Comparison of ENCODE assay signal across 9 mouse cellular contexts in the genomic region with DNA sequence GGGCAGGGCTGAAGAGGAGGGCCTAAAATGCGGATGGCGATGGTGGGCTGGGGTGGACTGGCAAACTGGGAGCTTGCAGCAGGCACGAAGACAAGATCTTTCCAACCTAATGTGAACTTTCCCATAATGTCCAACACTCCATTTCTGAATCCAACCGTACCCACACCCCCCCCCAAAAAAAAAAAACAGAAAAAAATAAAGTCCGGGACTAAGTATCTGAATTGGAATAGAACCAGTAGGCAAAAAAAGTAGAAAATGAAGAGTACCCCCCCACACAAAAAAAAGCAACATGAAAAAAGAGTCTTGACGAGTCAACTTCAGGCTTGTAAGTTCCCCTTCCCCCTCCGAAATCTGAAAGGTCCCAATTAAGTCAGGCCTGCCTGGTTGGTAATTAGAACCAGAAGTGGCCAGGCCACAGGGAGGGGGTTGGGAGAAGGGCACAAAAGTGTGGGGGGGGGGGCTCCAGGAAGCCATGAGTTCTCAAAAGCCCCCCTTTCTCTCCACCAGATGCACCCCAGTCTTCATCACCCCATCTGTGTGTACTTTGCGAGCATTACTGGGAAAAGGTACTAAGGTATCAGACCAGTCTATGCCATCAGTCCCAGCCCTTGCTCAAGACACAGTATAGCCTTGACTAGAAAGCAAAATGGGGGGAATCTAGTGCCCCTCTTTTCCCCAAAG. TPM values are rescaled to one million over a fixed set of nuclear protein-coding genes. Genes with fewer than 3 reads are reported as not detected.
DNase-seq lines count a peak whose midpoint lies in the region; ATAC-seq and TF ChIP-seq lines count a peak whose summit lies in the region.
"Had no signal": no experiment of that assay in that cellular context is flagged by ENCODE, and none has a peak within 500 bp of the region (broad histone marks: within the 10 kb centered on the region; RNA-seq: fewer than 3 reads in every experiment).

No protein-coding gene starts in this region.

- peak overlapping the region; percentile 67 for H3K9ac ChIP-seq in hindbrain, embryonic 15.5 days
- peak overlapping the region; percentile 61; the same call in 1 of the 2 replicates for H3K9ac ChIP-seq in neural tube, embryonic 12.5 days

- H3K27me3 ChIP-seq in hindbrain, embryonic 15.5 days, result peaks cover 52% of the 10 kb centered on the region
- peaks cover 43% of the 10 kb centered on the region for H3K27me3 ChIP-seq in neural tube, embryonic 12.5 days (replicated peaks)

- TF ChIP-seq CTCF in left cerebral cortex, adult 2 months (IDR thresholded peaks at IDR 0.05), result no peak
- TF ChIP-seq CTCF in cortical plate, adult 2 months (IDR thresholded peaks at IDR 0.05; ENCODE audit: extremely low read depth, insufficient read depth, low read length), result no peak

- no peaks in the 10 kb centered on the region for H3K4me1 ChIP-seq in cortical plate, adult 2 months (ENCODE audit: control insufficient read depth, insufficient read depth, low read length)
- peaks cover 49% of the 10 kb centered on the region for H3K4me1 ChIP-seq in hindbrain, embryonic 15.5 days (replicated peaks)
- H3K4me1 ChIP-seq in neural tube, embryonic 12.5 days, result peaks cover 56% of the 10 kb centered on the region

- H3K4me2 ChIP-seq in hindbrain, embryonic 15.5 days, result peak overlapping the region; percentile 97
- H3K4me2 ChIP-seq in neural tube, embryonic 12.5 days (replicated peaks), result peak overlapping the region; percentile 97

- TF ChIP-seq POLR2A in cortical plate, adult 2 months (IDR thresholded peaks at IDR 0.05; ENCODE audit: extremely low read depth, insufficient read depth, low read length), result no peak

- no peaks in the 10 kb centered on the region for H3K36me3 ChIP-seq in hindbrain, embryonic 15.5 days
- no peaks in the 10 kb centered on the region for H3K36me3 ChIP-seq in neural tube, embryonic 12.5 days

- intact Hi-C loops in left cerebral cortex, adult 2 months (cut with DNase I), result no loop called here
- intact Hi-C loops in left cerebral cortex, postnatal 25 days (cut with DNase I), result no loop called here

- H3K4me3 ChIP-seq in left cerebral cortex, adult 2 months, result peak overlapping the region; percentile 65
- H3K4me3 ChIP-seq in cortical plate, adult 2 months (ENCODE audit: insufficient read depth, low read length), result peak overlapping the region; percentile 49; the same call in 1 of the 2 replicates
- peak overlapping the region; percentile 62 for H3K4me3 ChIP-seq in hindbrain, embryonic 15.5 days
- peak overlapping the region; percentile 56 for H3K4me3 ChIP-seq in neural tube, embryonic 12.5 days

- ATAC-seq in hindbrain, embryonic 15.5 days (ENCODE audit: low FRiP score, low read depth), result no peak
- no peak for ATAC-seq in neural tube, embryonic 12.5 days (ENCODE audit: low FRiP score, low read depth)

- 11% methylated on average over 8 of the region's 8 CpGs for WGBS in hindbrain, embryonic 15.5 days
- WGBS in neural tube, embryonic 12.5 days, result 7% methylated on average over 8 of the region's 8 CpGs

- H3K9me3 ChIP-seq in hindbrain, embryonic 15.5 days, result no peaks in the 10 kb centered on the region
- no peaks in the 10 kb centered on the region for H3K9me3 ChIP-seq in neural tube, embryonic 12.5 days

- peak overlapping the region; percentile 69 for H3K27ac ChIP-seq in left cerebral cortex, adult 2 months
- H3K27ac ChIP-seq in cortical plate, adult 2 months (ENCODE audit: insufficient read depth, low read length), result peak overlapping the region; percentile 29; the same call in 1 of the 2 replicates
- H3K27ac ChIP-seq in hindbrain, embryonic 15.5 days (replicated peaks), result peak overlapping the region; percentile 89
- H3K27ac ChIP-seq in neural tube, embryonic 12.5 days, result peak overlapping the region; percentile 42; the same call in 1 of the 2 replicates

- no peak for DNase-seq in left cerebral cortex, adult 2 months (ENCODE audit: extremely low spot score in 1 of 2, low spot score in 2 of 2)
- no peak for DNase-seq in left cerebral cortex, postnatal 25 days (ENCODE audit: low spot score in 2 of 2)
- no peak for DNase-seq in spleen, postnatal 36 days (ENCODE audit: low spot score in 2 of 2)
- no peak for DNase-seq in layer of hippocampus, postnatal 36 days
- DNase-seq in cerebellum, postnatal 25 days, result no peak

RNA-seq across cellular contexts. Expression of a gene that starts 9.0 kb away (rescaled TPM):
- 10 to 100 TPM; 13.8 to 17.1 TPM for total RNA-seq in left cerebral cortex, adult 2 months (2021)
- total RNA-seq in left cerebral cortex, postnatal 25 days (2021), result 10 to 100 TPM; 12.7 to 15.4 TPM
- polyA plus RNA-seq in cortical plate, adult 2 months (2012; rRNA removed), result 11.3 and 12.3 TPM in 2 replicates
- 5.8 and 6.3 TPM in 2 replicates for polyA plus RNA-seq in hindbrain, embryonic 15.5 days (2015; fragmentation: Nextera tagmentation; extraction: Ambion mirVana)
- 15.4 and 18.7 TPM in 2 replicates for polyA plus RNA-seq in neural tube, embryonic 12.5 days (2016; fragmentation: Nextera tagmentation; extraction: Ambion mirVana)
- 1 to 10 TPM; 8.3 to 10.0 TPM for total RNA-seq in layer of hippocampus, postnatal 36 days (2021)

RNA-seq across cellular contexts. Expression of a gene that starts 16.5 kb away (rescaled TPM):
- 1 to 10 TPM in 1 of 2 experiments, under 1 TPM in 1; 0.86 to 1.3 TPM for total RNA-seq in left cerebral cortex, adult 2 months (2021)
- total RNA-seq in left cerebral cortex, postnatal 25 days (2021), result 1 to 10 TPM; 1.0 to 1.7 TPM
- 0.86 and 1.5 TPM in 2 replicates for polyA plus RNA-seq in cortical plate, adult 2 months (2012; rRNA removed)
- polyA plus RNA-seq in hindbrain, embryonic 15.5 days (2015; fragmentation: Nextera tagmentation; extraction: Ambion mirVana), result 1.1 and 1.2 TPM in 2 replicates
- polyA plus RNA-seq in neural tube, embryonic 12.5 days (2016; fragmentation: Nextera tagmentation; extraction: Ambion mirVana), result 0.29 and 0.79 TPM in 2 replicates
- total RNA-seq in layer of hippocampus, postnatal 36 days (2021), result 1 to 10 TPM; 1.8 to 2.2 TPM

RNA-seq across cellular contexts. Expression of a gene that starts 22.1 kb away (rescaled TPM):
- not detected for total RNA-seq in left cerebral cortex, adult 2 months (2021)
- total RNA-seq in left cerebral cortex, postnatal 25 days (2021), result not detected
- 0.04 and 0.15 TPM in 2 replicates for polyA plus RNA-seq in cortical plate, adult 2 months (2012; rRNA removed)
- polyA plus RNA-seq in hindbrain, embryonic 15.5 days (2015; fragmentation: Nextera tagmentation; extraction: Ambion mirVana), result 0.06 and 0.07 TPM in 2 replicates
- 0.09 and 0.23 TPM in 2 replicates for polyA plus RNA-seq in neural tube, embryonic 12.5 days (2016; fragmentation: Nextera tagmentation; extraction: Ambion mirVana)
- not detected for total RNA-seq in layer of hippocampus, postnatal 36 days (2021)
- total RNA-seq: common myeloid progenitor, adult 5-6 weeks had no signal

RNA-seq across cellular contexts. Expression of a gene that starts 31.0 kb away (rescaled TPM):
- total RNA-seq in left cerebral cortex, adult 2 months (2021), result 10 to 100 TPM; 40.6 to 42.8 TPM
- 10 to 100 TPM; 42.1 to 43.9 TPM for total RNA-seq in left cerebral cortex, postnatal 25 days (2021)
- polyA plus RNA-seq in cortical plate, adult 2 months (2012; rRNA removed), result 54.0 and 55.5 TPM in 2 replicates
- polyA plus RNA-seq in hindbrain, embryonic 15.5 days (2015; fragmentation: Nextera tagmentation; extraction: Ambion mirVana), result 59.7 and 63.5 TPM in 2 replicates
- polyA plus RNA-seq in neural tube, embryonic 12.5 days (2016; fragmentation: Nextera tagmentation; extraction: Ambion mirVana), result 53.2 and 56.4 TPM in 2 replicates
- total RNA-seq in layer of hippocampus, postnatal 36 days (2021), result 10 to 100 TPM; 33.9 to 37.3 TPM

RNA-seq across cellular contexts. Expression of a gene that starts 43.7 kb away (rescaled TPM):
- total RNA-seq in left cerebral cortex, adult 2 months (2021), result 10 to 100 TPM; 28.5 to 30.4 TPM
- 10 to 100 TPM; 28.4 to 32.1 TPM for total RNA-seq in left cerebral cortex, postnatal 25 days (2021)
- 34.6 and 39.7 TPM in 2 replicates for polyA plus RNA-seq in cortical plate, adult 2 months (2012; rRNA removed)
- 39.2 and 40.1 TPM in 2 replicates for polyA plus RNA-seq in hindbrain, embryonic 15.5 days (2015; fragmentation: Nextera tagmentation; extraction: Ambion mirVana)
- polyA plus RNA-seq in neural tube, embryonic 12.5 days (2016; fragmentation: Nextera tagmentation; extraction: Ambion mirVana), result 46.7 and 48.3 TPM in 2 replicates
- 10 to 100 TPM; 37.1 to 39.5 TPM for total RNA-seq in layer of hippocampus, postnatal 36 days (2021)

Comparison
In these comparisons a context has a peak if more than half of its experiments do, and no peak if none do; other contexts are left out.
1. H3K27ac ChIP-seq: peak in every context shown above with its lines; median percentile 89 in hindbrain, embryonic 15.5 days; 69 in left cerebral cortex, adult 2 months; 42 in neural tube, embryonic 12.5 days; 29 in cortical plate, adult 2 months.